Mouse (Mus musculus): ENCODE results near the gene Erc2. TPM values are rescaled to one million over a fixed set of nuclear protein-coding genes. Genes with fewer than 3 reads are reported as not detected.
A peak's percentile ranks its signal among the peaks of the same experiment; 100 is the strongest.

Erc2 gene
- polyA plus RNA-seq, 1 experiment from 2014 or later, result 90.7 TPM

DNA sequence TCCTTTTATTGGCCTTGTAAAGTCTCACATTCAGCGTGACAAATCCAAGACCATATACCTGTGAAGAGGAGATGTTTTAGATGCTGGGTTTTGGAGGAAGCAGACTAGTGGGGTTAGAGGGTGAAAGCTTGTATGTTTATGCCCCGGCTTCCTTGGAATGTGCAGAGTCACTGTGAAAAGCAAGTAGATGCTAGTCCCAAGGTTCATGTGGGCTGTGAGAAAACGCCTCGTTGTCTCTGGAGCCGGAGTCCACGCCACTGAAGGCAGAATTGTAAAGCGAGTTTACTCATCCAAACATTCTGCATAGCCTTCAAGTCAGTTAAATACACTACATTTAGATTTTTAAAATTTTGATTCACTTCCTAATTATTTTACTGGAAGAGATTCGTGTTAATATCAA, 748.5 kb downstream of the Erc2 start:
- peaks cover 85% of the 10 kb centered on the region for H3K27me3 ChIP-seq (ENCODE audit: control insufficient read depth, insufficient read depth, low read length)
- H3K4me2 ChIP-seq (ENCODE audit: low read length), result no peak overlapping the region
- ATAC-seq (ENCODE audit: low FRiP score, low TSS enrichment) (no peak), DNase-seq (no peak)
- H3K36me3 ChIP-seq (ENCODE audit: control insufficient read depth, insufficient read depth, low read length), result no peaks in the 10 kb centered on the region
- H3K4me1 ChIP-seq (ENCODE audit: control insufficient read depth, insufficient read depth, low read length), result peaks cover 7% of the 10 kb centered on the region; the same call in 1 of the 2 replicates
- H3K27ac ChIP-seq (replicated peaks; ENCODE audit: low read depth, low read length), result no peak overlapping the region
- H3K4me3 ChIP-seq (replicated peaks; ENCODE audit: low read depth, low read length), result no peak overlapping the region
- H3K9ac ChIP-seq (replicated peaks; ENCODE audit: low read length), result no peak overlapping the region
- H3K9me3 ChIP-seq (ENCODE audit: control insufficient read depth, low read length), result no peaks in the 10 kb centered on the region
- 80% methylated on average over 8 of the region's 8 CpGs for WGBS

DNA sequence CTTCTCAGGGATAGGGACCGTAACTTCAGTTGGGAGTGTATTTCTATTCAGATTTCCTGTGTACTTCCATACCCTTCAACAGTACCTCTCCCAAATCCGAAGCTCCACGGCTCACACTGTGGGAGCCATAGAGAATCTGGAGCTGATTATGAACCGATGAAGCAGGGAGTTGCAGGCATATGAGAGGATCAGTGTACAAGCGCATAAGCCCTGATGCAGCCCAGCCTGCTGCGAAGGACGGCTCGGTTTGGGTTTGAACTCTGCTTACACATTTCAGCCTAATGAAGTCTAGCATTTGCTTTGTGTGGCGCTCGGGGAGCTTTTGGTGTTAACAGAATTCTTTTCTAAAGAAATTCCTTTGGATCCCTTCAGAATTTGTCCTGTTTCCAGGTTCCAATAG, 749.4 kb downstream of the Erc2 start:
- peaks cover 16% of the 10 kb centered on the region; the same call in 1 of the 2 replicates for H3K4me1 ChIP-seq (ENCODE audit: control insufficient read depth, insufficient read depth, low read length)
- ATAC-seq (ENCODE audit: low FRiP score, low TSS enrichment) (no peak), DNase-seq (no peak)
- H3K4me2 ChIP-seq (ENCODE audit: low read length), result no peak overlapping the region
- WGBS, result 81% methylated on average over 10 of the region's 10 CpGs
- H3K27me3 ChIP-seq (ENCODE audit: control insufficient read depth, insufficient read depth, low read length), result peaks cover 81% of the 10 kb centered on the region
- no peaks in the 10 kb centered on the region for H3K9me3 ChIP-seq (ENCODE audit: control insufficient read depth, low read length)
- H3K9ac ChIP-seq (replicated peaks; ENCODE audit: low read length), result no peak overlapping the region
- no peak overlapping the region for H3K27ac ChIP-seq (replicated peaks; ENCODE audit: low read depth, low read length)
- H3K36me3 ChIP-seq (ENCODE audit: control insufficient read depth, insufficient read depth, low read length), result no peaks in the 10 kb centered on the region
- no peak overlapping the region for H3K4me3 ChIP-seq (replicated peaks; ENCODE audit: low read depth, low read length)

DNA sequence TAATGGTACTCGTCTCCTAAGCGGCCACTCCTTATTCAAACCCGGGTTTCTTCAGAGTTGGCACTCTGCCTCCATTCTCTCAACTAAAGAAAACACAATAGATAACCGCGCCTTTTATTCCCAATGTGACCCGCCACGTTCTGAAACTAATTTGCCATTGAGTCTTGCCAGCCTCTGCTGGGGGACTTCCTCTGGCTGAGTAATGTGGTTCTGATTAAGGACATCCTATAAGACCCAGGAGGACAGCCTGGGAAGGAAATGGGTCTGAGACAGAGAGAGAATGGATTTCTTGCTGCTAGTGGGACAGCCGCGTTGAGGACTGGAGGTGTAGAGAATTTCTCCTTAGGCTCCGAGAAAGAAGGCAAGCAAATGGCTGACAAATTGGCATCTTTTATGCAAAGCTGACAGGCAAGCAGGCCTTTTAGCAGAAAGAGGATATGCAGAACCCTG, 753.4 kb downstream of the Erc2 start:
- ATAC-seq (ENCODE audit: low FRiP score, low TSS enrichment) (no peak), DNase-seq (peak; percentile 65)
- WGBS, result 7% methylated on average over 10 of the region's 10 CpGs
- no peak overlapping the region for H3K9ac ChIP-seq (replicated peaks; ENCODE audit: low read length)
- 0 out of 2 replicates have a peak overlapping the region, but pooled peaks have one; percentile 16 for H3K27ac ChIP-seq (replicated peaks; ENCODE audit: low read depth, low read length)
- H3K9me3 ChIP-seq (ENCODE audit: control insufficient read depth, low read length), result no peaks in the 10 kb centered on the region
- peaks cover 79% of the 10 kb centered on the region for H3K27me3 ChIP-seq (ENCODE audit: control insufficient read depth, insufficient read depth, low read length)
- peak overlapping the region; percentile 32 for H3K4me2 ChIP-seq (ENCODE audit: low read length)
- H3K36me3 ChIP-seq (ENCODE audit: control insufficient read depth, insufficient read depth, low read length), result no peaks in the 10 kb centered on the region
- no peak overlapping the region for H3K4me3 ChIP-seq (replicated peaks; ENCODE audit: low read depth, low read length)
- H3K4me1 ChIP-seq (ENCODE audit: control insufficient read depth, insufficient read depth, low read length), result peaks cover 16% of the 10 kb centered on the region; the same call in 1 of the 2 replicates

DNA sequence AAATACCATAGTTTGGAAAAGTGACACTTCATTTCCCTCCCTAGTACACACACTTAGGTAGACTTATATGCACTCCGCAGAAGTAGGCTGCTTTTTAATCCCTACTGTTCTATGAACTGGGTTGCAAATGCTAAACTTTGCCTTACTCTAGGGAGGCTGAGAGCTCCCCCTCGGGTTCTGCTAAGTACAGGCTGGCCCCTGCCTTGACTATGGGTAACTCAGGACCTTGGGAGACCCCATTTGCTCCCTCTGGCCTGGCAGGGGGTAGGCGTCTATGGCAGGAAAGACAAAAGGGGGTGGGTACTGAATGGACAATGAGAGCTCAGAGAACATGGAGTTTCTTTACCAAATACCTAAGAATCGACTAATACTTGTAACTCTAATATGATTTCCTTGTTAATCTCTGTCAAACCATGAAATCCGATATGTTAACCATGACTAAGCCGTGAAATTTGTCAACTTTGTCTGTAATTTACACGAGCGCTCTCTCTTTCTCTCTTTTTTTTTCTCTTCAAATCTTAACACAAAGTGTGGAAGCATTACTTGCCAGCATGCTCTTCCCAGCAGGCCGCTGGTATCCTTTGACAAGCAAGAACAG, 754.1 kb downstream of the Erc2 start:
- H3K27ac ChIP-seq (replicated peaks; ENCODE audit: low read depth, low read length), result no peak overlapping the region

DNA sequence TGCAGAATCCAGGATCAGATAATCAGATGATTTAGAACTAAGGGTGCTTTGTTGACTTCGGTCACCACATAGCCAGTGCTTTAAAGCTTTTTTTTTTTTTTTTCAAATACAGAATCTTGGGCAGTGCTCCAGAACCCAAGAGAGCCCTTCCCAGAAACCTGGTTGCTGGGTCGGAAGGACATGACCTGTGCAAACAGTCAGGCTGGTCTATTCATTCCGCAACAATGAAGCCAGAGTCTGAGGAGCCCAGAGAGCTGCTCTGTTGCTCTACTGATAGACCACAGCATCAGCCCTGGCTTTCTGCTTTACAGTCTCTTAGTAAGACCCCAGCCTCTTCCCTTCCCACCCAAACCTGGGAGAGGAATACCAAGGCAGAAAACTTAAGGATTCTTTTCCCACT, 755.3 kb downstream of the Erc2 start:
- ATAC-seq (ENCODE audit: low FRiP score, low TSS enrichment), result no peak
- DNase-seq, result no peak
- H3K27me3 ChIP-seq (ENCODE audit: control insufficient read depth, insufficient read depth, low read length), result peaks cover 80% of the 10 kb centered on the region
- H3K9ac ChIP-seq (replicated peaks; ENCODE audit: low read length), result no peak overlapping the region
- H3K36me3 ChIP-seq (ENCODE audit: control insufficient read depth, insufficient read depth, low read length), result no peaks in the 10 kb centered on the region
- WGBS, result 66% methylated on average over 3 of the region's 3 CpGs
- H3K4me1 ChIP-seq (ENCODE audit: control insufficient read depth, insufficient read depth, low read length), result peaks cover 16% of the 10 kb centered on the region; the same call in 1 of the 2 replicates
- H3K4me3 ChIP-seq (replicated peaks; ENCODE audit: low read depth, low read length), result no peak overlapping the region
- no peaks in the 10 kb centered on the region for H3K9me3 ChIP-seq (ENCODE audit: control insufficient read depth, low read length)
- no peak overlapping the region for H3K27ac ChIP-seq (replicated peaks; ENCODE audit: low read depth, low read length)
- H3K4me2 ChIP-seq (ENCODE audit: low read length), result no peak overlapping the region

More for the DNA sequence above, 754.1 kb downstream of the Erc2 start:
- DNase-seq (peak; percentile 46), ATAC-seq (ENCODE audit: low FRiP score, low TSS enrichment) (no peak; the same call in 1 of the 2 replicates)
- peaks cover 80% of the 10 kb centered on the region for H3K27me3 ChIP-seq (ENCODE audit: control insufficient read depth, insufficient read depth, low read length)
- no peak overlapping the region for H3K9ac ChIP-seq (replicated peaks; ENCODE audit: low read length)
- no peak overlapping the region; the same call in 1 of the 2 replicates for H3K4me2 ChIP-seq (ENCODE audit: low read length)
- no peak overlapping the region for H3K4me3 ChIP-seq (replicated peaks; ENCODE audit: low read depth, low read length)
- WGBS, result 17% methylated on average over 9 of the region's 9 CpGs
- no peaks in the 10 kb centered on the region for H3K36me3 ChIP-seq (ENCODE audit: control insufficient read depth, insufficient read depth, low read length)
- H3K9me3 ChIP-seq (ENCODE audit: control insufficient read depth, low read length), result no peaks in the 10 kb centered on the region
- H3K4me1 ChIP-seq (ENCODE audit: control insufficient read depth, insufficient read depth, low read length), result peaks cover 16% of the 10 kb centered on the region; the same call in 1 of the 2 replicates

DNA sequence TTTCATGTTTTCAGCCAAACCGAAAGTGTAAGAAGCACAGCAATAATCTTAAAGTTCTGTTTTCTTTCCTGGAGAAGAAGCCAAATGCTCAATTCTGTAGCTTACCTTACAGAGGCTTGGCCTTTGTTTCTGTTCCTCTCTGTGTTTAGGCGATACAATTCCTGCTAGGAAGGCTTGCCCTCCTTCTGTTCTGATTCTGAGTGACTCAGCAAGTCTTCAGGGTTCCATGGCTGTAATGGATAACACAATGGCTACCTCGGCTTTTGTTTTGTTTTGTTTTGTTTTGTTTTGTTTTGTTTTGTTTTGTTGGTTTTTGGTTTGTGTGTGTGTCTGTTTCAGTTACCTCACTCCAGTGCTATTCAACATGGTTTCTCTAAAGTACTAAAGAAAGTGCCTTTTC, 757.9 kb downstream of the Erc2 start:
- no peak for DNase-seq
- H3K9ac ChIP-seq (replicated peaks; ENCODE audit: low read length), result no peak overlapping the region
- H3K9me3 ChIP-seq (ENCODE audit: control insufficient read depth, low read length), result no peaks in the 10 kb centered on the region
- 59% methylated on average over 3 of the region's 3 CpGs for WGBS
- no peak overlapping the region for H3K4me2 ChIP-seq (ENCODE audit: low read length)
- H3K27me3 ChIP-seq (ENCODE audit: control insufficient read depth, insufficient read depth, low read length), result peaks cover 81% of the 10 kb centered on the region
- ATAC-seq (ENCODE audit: low FRiP score, low TSS enrichment), result no peak
- H3K36me3 ChIP-seq (ENCODE audit: control insufficient read depth, insufficient read depth, low read length), result no peaks in the 10 kb centered on the region
- H3K27ac ChIP-seq (replicated peaks; ENCODE audit: low read depth, low read length), result no peak overlapping the region
- peaks cover 14% of the 10 kb centered on the region; the same call in 1 of the 2 replicates for H3K4me1 ChIP-seq (ENCODE audit: control insufficient read depth, insufficient read depth, low read length)
- no peak overlapping the region for H3K4me3 ChIP-seq (replicated peaks; ENCODE audit: low read depth, low read length)

DNA sequence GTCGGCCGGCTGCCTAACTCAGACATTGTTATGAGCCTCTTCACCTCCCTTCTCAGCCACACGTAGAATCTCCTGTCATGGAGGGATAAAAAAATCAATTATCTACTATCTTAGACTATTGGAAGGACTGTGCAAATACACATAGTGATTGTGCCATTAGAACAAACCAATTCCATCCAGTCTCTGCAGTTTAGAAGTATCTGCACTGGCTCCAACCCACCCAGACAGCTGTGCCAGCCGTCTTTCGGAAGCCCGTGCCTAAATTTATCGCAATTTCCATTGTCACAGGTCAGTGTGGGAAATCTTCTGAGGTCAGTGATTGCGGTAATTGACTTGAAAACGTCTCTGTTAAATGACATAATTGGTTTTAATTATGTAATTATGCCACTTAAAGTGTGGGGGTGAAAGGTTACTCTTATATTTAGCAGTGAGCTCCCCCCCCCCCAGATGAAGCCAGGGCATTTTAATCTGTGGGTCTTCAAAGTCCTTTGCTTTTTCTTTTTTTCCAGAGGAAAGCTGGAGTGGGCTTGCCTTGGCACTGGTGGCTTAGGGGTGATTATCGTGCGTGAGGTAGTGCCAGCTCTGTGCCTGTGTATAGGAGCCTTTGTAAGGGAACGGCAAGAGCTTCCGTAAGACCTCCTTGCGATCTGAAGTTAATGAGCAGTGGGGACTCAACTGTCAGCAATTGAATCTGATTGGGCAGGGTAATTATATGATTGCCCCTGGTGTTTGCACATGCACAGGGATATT, 759.7 kb downstream of the Erc2 start:
- Histone ChIP-seq H3K4me3 (replicated peaks; ENCODE audit: low read depth, low read length) (no peak overlapping the region), H3K27ac (replicated peaks; ENCODE audit: low read depth, low read length) (no peak overlapping the region), H3K36me3 (ENCODE audit: control insufficient read depth, insufficient read depth, low read length) (no peaks in the 10 kb centered on the region), H3K9ac (replicated peaks; ENCODE audit: low read length) (no peak overlapping the region), H3K9me3 (ENCODE audit: control insufficient read depth, low read length) (no peaks in the 10 kb centered on the region), H3K27me3 (ENCODE audit: control insufficient read depth, insufficient read depth, low read length) (peaks cover 91% of the 10 kb centered on the region), H3K4me2 (ENCODE audit: low read length) (no peak overlapping the region), H3K4me1 (ENCODE audit: control insufficient read depth, insufficient read depth, low read length) (no peaks in the 10 kb centered on the region)
- 64% methylated on average over 14 of the region's 14 CpGs for WGBS
- DNase-seq (peak; percentile 37), ATAC-seq (ENCODE audit: low FRiP score, low TSS enrichment) (no peak)

DNA sequence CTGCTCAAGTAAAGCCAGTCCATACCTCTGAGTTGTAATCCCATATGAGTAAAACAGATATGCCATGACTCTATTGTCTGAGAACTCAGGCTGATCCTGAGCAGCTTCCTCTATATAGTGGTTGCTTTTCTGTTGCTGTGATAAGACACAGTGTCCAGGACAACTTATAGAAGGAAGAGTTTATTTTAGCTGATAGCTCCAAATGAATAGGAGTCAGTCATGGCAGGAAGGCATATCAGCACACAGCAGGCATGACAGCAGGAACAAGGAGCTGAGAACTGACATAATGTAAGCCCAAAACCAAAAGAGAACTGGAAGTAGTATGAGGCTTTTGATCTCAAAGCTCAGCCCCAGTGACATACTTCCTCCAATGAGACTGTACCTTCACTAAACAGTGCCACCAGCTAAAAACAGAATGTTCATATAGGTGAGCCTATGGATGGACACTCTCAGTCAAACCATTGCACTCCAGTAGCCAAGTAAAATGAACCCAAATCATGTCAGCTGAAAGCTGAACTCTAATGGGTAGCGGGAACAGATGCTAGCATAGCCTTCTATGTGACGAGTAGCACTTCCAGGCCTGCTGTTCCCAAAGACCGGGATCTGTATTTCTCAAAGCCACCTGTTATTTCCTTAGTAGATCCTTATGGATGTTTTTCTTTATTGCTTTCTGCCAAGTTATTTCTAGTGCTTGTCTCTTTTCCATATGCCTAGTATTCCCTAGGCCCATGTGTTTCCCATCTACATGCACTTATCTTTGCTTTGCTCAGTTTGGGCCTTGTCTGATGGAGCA, 764.8 kb downstream of the Erc2 start:
- 96% methylated on average over 3 of the region's 3 CpGs for WGBS

More for the DNA sequence above, 764.8 kb downstream of the Erc2 start:
- no peaks in the 10 kb centered on the region for H3K4me1 ChIP-seq (ENCODE audit: control insufficient read depth, insufficient read depth, low read length)
- no peak for ATAC-seq (ENCODE audit: low FRiP score, low TSS enrichment)
- no peaks in the 10 kb centered on the region for H3K36me3 ChIP-seq (ENCODE audit: control insufficient read depth, insufficient read depth, low read length)
- peaks cover 46% of the 10 kb centered on the region for H3K27me3 ChIP-seq (ENCODE audit: control insufficient read depth, insufficient read depth, low read length)
- H3K9ac ChIP-seq (replicated peaks; ENCODE audit: low read length), result no peak overlapping the region
- no peak overlapping the region for H3K4me3 ChIP-seq (replicated peaks; ENCODE audit: low read depth, low read length)
- H3K27ac ChIP-seq (replicated peaks; ENCODE audit: low read depth, low read length), result no peak overlapping the region
- no peak for DNase-seq
- H3K9me3 ChIP-seq (ENCODE audit: control insufficient read depth, low read length), result no peaks in the 10 kb centered on the region
- no peak overlapping the region for H3K4me2 ChIP-seq (ENCODE audit: low read length)

Data from midbrain, embryonic 14.5 days (tissue).